Mouse (Mus musculus) heart, adult 8-10 months (tissue): ENCODE data around the gene Itgb8. TPM values are rescaled to one million over a fixed set of nuclear protein-coding genes. Genes with fewer than 3 reads are reported as not detected.

Source experiments
- DNase-seq: peaks from one replicate; pipeline ENCODE4 v3.0.0; 2022; ENCODE audit warnings: low spot score
- total RNA-seq, 4 experiments: library from RNA; stranded (reverse); gene quantifications; 2 replicates each; pipeline ENCODE4 v1.2.4; 2022

Itgb8 gene
- total RNA-seq, 4 experiments from 2014 or later: 1.3 to 1.5 (median 1.4) TPM

DNA sequence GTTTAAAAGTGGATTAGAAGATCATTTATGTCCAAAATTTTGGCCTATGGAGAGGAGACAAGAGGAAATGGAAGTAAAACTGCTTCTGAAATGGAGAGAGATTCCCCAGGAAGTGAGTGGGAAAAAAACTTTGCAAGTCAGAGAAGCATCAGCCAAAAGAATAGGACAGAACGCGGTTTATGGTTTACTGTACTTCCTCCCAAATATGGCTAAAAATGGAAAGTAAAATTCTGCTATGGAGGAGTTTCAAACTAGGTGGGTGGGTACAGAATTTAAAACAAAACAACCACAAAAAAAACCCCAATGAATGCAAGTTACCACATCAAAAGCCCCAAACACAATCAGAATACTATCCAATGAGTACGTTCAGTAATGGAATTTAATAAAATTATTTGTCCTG is 90.8 kb downstream of the Itgb8 start:
- DNase-seq: no peak

DNA sequence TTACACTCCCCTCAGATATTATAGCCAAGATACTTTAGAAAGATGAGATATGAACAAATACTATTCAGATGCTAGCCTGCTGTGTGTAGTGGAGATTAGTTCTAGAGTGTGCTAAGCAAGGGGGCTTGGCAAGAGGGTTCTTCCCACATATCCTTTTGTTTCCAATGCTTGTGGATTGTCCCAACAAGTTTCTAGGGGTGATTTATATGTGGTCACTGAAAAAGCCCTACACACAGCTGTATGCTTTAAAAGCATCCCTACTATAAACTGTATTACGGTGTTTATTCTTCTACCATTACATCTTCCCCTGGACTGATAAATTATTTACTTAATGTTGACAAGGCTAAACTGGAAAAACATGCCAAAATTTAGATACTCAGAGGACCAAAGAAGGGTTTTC is 92.6 kb downstream of the Itgb8 start:
- DNase-seq: no peak

DNA sequence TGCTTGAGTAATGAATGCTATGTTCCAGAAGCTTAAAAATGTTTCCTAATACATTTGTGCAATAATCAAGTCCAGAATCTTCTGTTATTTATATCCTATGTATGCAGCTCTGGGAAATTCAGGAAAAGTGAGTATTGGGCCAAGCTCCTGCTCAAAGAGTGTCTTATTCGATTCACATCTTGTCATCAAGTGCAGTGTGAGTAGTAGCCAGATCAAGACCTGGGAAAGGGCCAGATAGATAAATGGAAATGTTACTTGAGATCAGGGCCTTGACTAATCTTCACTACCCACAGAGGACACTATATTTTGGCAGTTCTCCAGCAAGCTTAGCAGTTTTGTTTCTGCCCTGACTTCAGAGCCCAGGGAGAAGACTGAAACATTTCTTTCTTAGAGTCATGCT is 100.7 kb downstream of the Itgb8 start:
- DNase-seq: no peak

DNA sequence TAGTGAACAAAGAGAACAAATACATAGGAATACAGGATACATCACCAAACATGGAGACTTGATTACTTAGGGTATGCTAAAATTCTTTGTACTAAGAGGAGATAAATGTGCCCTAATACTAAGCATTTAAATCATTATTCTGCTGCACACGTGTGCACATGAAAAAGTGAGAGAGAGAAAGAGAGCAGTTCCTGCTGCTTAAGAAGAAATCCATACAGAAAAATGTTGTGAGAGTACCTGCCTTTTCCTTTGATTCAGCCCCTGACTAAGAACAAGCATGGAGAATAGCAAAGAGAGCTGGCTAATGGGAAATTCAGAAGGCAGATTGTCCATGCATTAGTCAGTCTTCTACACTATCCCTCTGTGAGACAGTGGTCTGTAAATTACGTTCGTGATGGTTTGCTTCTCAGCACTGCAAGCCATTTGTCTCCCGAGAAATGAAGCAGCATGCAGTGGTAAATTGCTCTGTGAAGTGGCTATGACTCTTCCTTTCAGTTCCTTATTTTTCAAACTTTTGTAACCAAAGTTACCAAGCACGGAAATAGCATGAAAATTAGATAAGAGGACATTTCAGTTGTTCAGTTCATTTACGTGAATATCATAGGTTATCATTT is 125.0 kb downstream of the Itgb8 start:
- DNase-seq: no peak

DNA sequence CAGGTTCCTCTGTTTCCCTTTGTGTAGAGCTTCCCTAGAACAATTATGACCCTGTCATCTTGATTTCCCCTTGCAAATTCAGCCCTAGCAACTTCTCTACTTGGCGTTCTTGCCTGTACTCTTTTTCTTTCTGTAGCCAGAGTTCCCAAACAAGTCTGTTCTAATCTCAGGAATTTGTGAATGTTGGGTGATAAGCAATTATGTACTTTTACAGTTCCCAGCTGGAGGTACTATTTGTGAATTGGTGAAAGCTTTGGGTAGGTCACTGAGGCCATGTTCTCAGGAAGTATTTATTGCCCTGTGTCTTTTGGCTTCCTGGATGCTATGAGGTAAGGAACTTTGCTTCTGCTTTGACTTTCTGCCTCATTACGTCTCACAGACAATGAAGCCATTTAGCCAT is 128.5 kb downstream of the Itgb8 start:
- DNase-seq: peak; percentile 45

Other genes starting within 250 kb of the Itgb8 start
- not detected for gene Macc1, start 75.5 kb upstream of the Itgb8 start, total RNA-seq